ENCODE assay signal across 9 mouse cellular contexts in the genomic region with DNA sequence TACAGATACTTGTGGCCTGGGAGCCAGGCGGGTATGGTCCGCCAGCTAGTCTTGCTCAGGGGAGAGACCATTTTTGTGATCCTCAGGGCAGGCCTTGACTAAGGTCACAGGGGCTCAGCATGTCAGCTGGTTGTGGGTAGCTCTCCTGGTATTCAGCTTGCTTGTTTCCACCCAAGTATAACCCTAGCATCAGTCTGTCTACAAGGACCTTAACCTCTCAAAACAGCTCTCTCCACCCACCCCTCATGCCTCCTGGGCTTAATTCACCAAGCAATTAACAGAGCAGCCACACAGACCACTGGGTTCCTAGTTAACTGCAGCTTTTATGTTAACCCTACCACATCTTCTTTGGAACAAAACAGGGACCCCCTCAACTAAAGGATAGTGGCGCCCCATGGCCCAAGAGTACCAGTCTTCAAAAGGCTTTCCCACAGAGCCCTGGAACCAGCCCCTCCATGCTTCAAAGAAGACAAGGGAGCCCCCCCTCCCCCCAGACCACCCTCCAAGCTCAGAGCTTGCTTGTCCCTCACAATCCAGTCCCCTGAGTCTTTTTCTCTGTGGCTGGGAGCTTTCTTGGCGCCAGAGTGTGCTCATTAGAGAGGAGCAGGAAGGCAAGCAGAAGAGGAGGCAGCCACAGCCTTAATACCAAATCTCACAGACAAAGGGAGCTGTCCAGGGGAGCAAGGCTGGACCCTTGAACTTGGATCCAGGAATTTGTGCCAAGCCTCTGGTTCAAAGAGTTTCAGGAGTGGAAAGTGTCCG. TPM values are rescaled to one million over a fixed set of nuclear protein-coding genes. Genes with fewer than 3 reads are reported as not detected.
DNase-seq lines count a peak whose midpoint lies in the region; ATAC-seq and TF ChIP-seq lines count a peak whose summit lies in the region.
"Had no signal": no experiment of that assay in that cellular context is flagged by ENCODE, and none has a peak within 500 bp of the region (broad histone marks: within the 10 kb centered on the region; RNA-seq: fewer than 3 reads in every experiment).

No protein-coding gene starts in this region.

- intact Hi-C loops in heart, postnatal 25 days (cut with DNase I) = loop anchor here (2.0 kb wide), 1 partner anchor 47 kb away; no protein-coding TSS in a partner anchor

- peak overlapping the region; percentile 59 for H3K9ac ChIP-seq in heart, embryonic 12.5 days
- H3K9ac ChIP-seq in embryonic facial prominence, embryonic 11.5 days (replicated peaks; ENCODE audit: low read length) = no peak overlapping the region; the same call in 1 of the 2 replicates
- H3K9ac ChIP-seq in hindbrain, postnatal 0 days (replicated peaks; ENCODE audit: low read length) = no peak overlapping the region
- H3K9ac ChIP-seq in midbrain, embryonic 12.5 days (replicated peaks) = no peak overlapping the region

- 49% methylated on average over 5 of the region's 5 CpGs for WGBS in heart, embryonic 12.5 days
- WGBS in embryonic facial prominence, embryonic 11.5 days = 12% methylated on average over 5 of the region's 5 CpGs
- 33% methylated on average over 5 of the region's 5 CpGs for WGBS in hindbrain, postnatal 0 days
- WGBS in midbrain, embryonic 12.5 days = 11% methylated on average over 5 of the region's 5 CpGs

- H3K4me2 ChIP-seq in heart, embryonic 12.5 days = no peak overlapping the region
- no peak overlapping the region for H3K4me2 ChIP-seq in embryonic facial prominence, embryonic 11.5 days (ENCODE audit: low read depth, low read length)
- no peak overlapping the region for H3K4me2 ChIP-seq in hindbrain, postnatal 0 days (ENCODE audit: low read depth, low read length)
- peak overlapping the region; percentile 5; the same call in 1 of the 2 replicates for H3K4me2 ChIP-seq in midbrain, embryonic 12.5 days (replicated peaks)

- DNase-seq in heart, postnatal 25 days (ENCODE audit: low spot score) = no peak
- peak; percentile 59 for DNase-seq in embryonic facial prominence, embryonic 11.5 days (ENCODE audit: low spot score)
- DNase-seq in hindbrain, postnatal 0 days (ENCODE audit: low spot score) = peak; percentile 71
- DNase-seq in ovary, adult 18-20 months (ENCODE audit: low spot score) = no peak
- no peak for DNase-seq in urinary bladder, postnatal 36 days (ENCODE audit: low spot score in 2 of 2)
- no peak for DNase-seq in ovary, postnatal 14 days (ENCODE audit: low spot score)

- ATAC-seq in heart, embryonic 12.5 days (ENCODE audit: insufficient number of reproducible peaks, low FRiP score) = no peak
- peak; percentile 30; the same call in 1 of the 2 replicates for ATAC-seq in embryonic facial prominence, embryonic 11.5 days (replicated peaks; ENCODE audit: insufficient number of reproducible peaks, low FRiP score, low TSS enrichment, low read depth)
- peak; percentile 77 for ATAC-seq in hindbrain, postnatal 0 days
- ATAC-seq in midbrain, embryonic 12.5 days (ENCODE audit: low FRiP score, low read depth) = peak; percentile 66

- no peak for TF ChIP-seq CTCF in hindbrain, postnatal 0 days (IDR thresholded peaks at IDR 0.05; ENCODE audit: low read depth)

- peaks cover 76% of the 10 kb centered on the region for H3K4me1 ChIP-seq in heart, embryonic 12.5 days (replicated peaks)
- peaks cover 30% of the 10 kb centered on the region for H3K4me1 ChIP-seq in embryonic facial prominence, embryonic 11.5 days (ENCODE audit: control insufficient read depth, insufficient read depth, low read length)
- H3K4me1 ChIP-seq in hindbrain, postnatal 0 days (ENCODE audit: insufficient read depth, low read length) = 0 out of 2 replicates have a peak, but pooled peaks cover 19% of the 10 kb centered on the region
- peaks cover 82% of the 10 kb centered on the region for H3K4me1 ChIP-seq in midbrain, embryonic 12.5 days

- H3K4me3 ChIP-seq in heart, embryonic 12.5 days = no peak overlapping the region
- H3K4me3 ChIP-seq in embryonic facial prominence, embryonic 11.5 days (ENCODE audit: low read depth, low read length) = no peak overlapping the region
- no peak overlapping the region for H3K4me3 ChIP-seq in hindbrain, postnatal 0 days (ENCODE audit: low read length)
- H3K4me3 ChIP-seq in midbrain, embryonic 12.5 days = no peak overlapping the region

- H3K27me3 ChIP-seq in heart, embryonic 12.5 days (replicated peaks) = no peaks in the 10 kb centered on the region
- H3K27me3 ChIP-seq in embryonic facial prominence, embryonic 11.5 days (ENCODE audit: control insufficient read depth, insufficient read depth, low read length) = no peaks in the 10 kb centered on the region
- H3K27me3 ChIP-seq in hindbrain, postnatal 0 days (ENCODE audit: insufficient read depth, low read length) = no peaks in the 10 kb centered on the region
- H3K27me3 ChIP-seq in midbrain, embryonic 12.5 days = no peaks in the 10 kb centered on the region
- H3K27me3 ChIP-seq: CH12.LX had no signal

- peak overlapping the region; percentile 96 for H3K27ac ChIP-seq in heart, embryonic 12.5 days (ENCODE audit: poor library complexity, severe bottlenecking)
- H3K27ac ChIP-seq in embryonic facial prominence, embryonic 11.5 days (replicated peaks; ENCODE audit: low read depth, low read length) = peak overlapping the region; percentile 74
- H3K27ac ChIP-seq in hindbrain, postnatal 0 days = peak overlapping the region; percentile 12; the same call in 1 of the 2 replicates
- H3K27ac ChIP-seq in midbrain, embryonic 12.5 days (replicated peaks) = peak overlapping the region; percentile 73

- 0 out of 2 replicates have a peak, but pooled peaks cover 5% of the 10 kb centered on the region for H3K36me3 ChIP-seq in heart, embryonic 12.5 days
- H3K36me3 ChIP-seq in embryonic facial prominence, embryonic 11.5 days (replicated peaks; ENCODE audit: control insufficient read depth, insufficient read depth, low read depth, low read length) = no peaks in the 10 kb centered on the region; the same call in 1 of the 2 replicates
- H3K36me3 ChIP-seq in hindbrain, postnatal 0 days (ENCODE audit: insufficient read depth, low read length) = no peaks in the 10 kb centered on the region
- H3K36me3 ChIP-seq in midbrain, embryonic 12.5 days = no peaks in the 10 kb centered on the region

- no peaks in the 10 kb centered on the region for H3K9me3 ChIP-seq in heart, embryonic 12.5 days (replicated peaks)
- H3K9me3 ChIP-seq in embryonic facial prominence, embryonic 11.5 days (replicated peaks; ENCODE audit: control insufficient read depth, low read length) = no peaks in the 10 kb centered on the region
- no peaks in the 10 kb centered on the region for H3K9me3 ChIP-seq in hindbrain, postnatal 0 days (ENCODE audit: low read length)
- H3K9me3 ChIP-seq in midbrain, embryonic 12.5 days = no peaks in the 10 kb centered on the region

RNA-seq across cellular contexts. Expression of a gene that starts 48.1 kb away (rescaled TPM):
- polyA plus RNA-seq in heart, embryonic 12.5 days (2016; fragmentation: Nextera tagmentation; extraction: Ambion mirVana) = 26.2 and 26.3 TPM in 2 replicates
- 10 to 100 TPM; 51.3 to 55.2 TPM for total RNA-seq in heart, postnatal 25 days (2021)
- 46.0 and 47.8 TPM in 2 replicates for polyA plus RNA-seq in embryonic facial prominence, embryonic 11.5 days (2014; fragmentation: Nextera tagmentation; extraction: Ambion mirVana)
- total RNA-seq in hindbrain, postnatal 0 days (2014; rRNA removed) = 44.4 and 51.6 TPM in 2 replicates
- polyA plus RNA-seq in hindbrain, postnatal 0 days (2015; fragmentation: Nextera tagmentation; extraction: Ambion mirVana) = 33.5 and 37.6 TPM in 2 replicates
- polyA plus RNA-seq in midbrain, embryonic 12.5 days (2016; fragmentation: Nextera tagmentation; extraction: Ambion mirVana) = 73.7 TPM in 2 replicates
- total RNA-seq: CH12.LX had no signal

Comparison
In these comparisons a context has a peak if more than half of its experiments do, and no peak if none do; other contexts are left out.
1. H3K27ac ChIP-seq: peak in every context shown above with its lines; median percentile 96 in heart, embryonic 12.5 days; 74 in embryonic facial prominence, embryonic 11.5 days; 73 in midbrain, embryonic 12.5 days; 12 in hindbrain, postnatal 0 days.
2. DNase-seq: peak in embryonic facial prominence, embryonic 11.5 days (single experiment) and hindbrain, postnatal 0 days (single experiment); none in heart, postnatal 25 days (single experiment), ovary, adult 18-20 months (single experiment), urinary bladder, postnatal 36 days (0 of 2) and ovary, postnatal 14 days (single experiment).